26 mouse cellular contexts compared by ENCODE assay signal in genomic region chr14:32507216-32507615, GRCm38 (mm10). TPM values are rescaled to one million over a fixed set of nuclear protein-coding genes. Genes with fewer than 3 reads are reported as not detected.
A peak's percentile ranks its signal among the peaks of the same experiment; 100 is the strongest.
DNase-seq lines count a peak whose midpoint lies in the region; ATAC-seq lines count a peak whose summit lies in the region.
"Had no signal": no experiment of that assay in that cellular context is flagged by ENCODE, and none has a peak within 500 bp of the region (broad histone marks: within the 10 kb centered on the region; RNA-seq: fewer than 3 reads in every experiment).

No protein-coding gene starts in this region.

- intact Hi-C loops in left cerebral cortex, postnatal 14 days (cut with DNase I), result no loop called here

- H3K9ac ChIP-seq in midbrain, embryonic 13.5 days (replicated peaks), result no peak overlapping the region
- H3K9ac ChIP-seq: hindbrain, embryonic 12.5 days had no signal

- no peaks in the 10 kb centered on the region for H3K4me1 ChIP-seq in midbrain, embryonic 13.5 days (replicated peaks)
- H3K4me1 ChIP-seq: embryonic facial prominence, embryonic 10.5 days; heart, embryonic 10.5 days; hindbrain, embryonic 12.5 days had no signal

- H3K4me2 ChIP-seq in midbrain, embryonic 13.5 days (replicated peaks), result no peak overlapping the region
- H3K4me2 ChIP-seq: hindbrain, embryonic 12.5 days had no signal

- H3K36me3 ChIP-seq in midbrain, embryonic 13.5 days, result no peaks in the 10 kb centered on the region
- H3K36me3 ChIP-seq: embryonic facial prominence, embryonic 10.5 days; heart, embryonic 10.5 days; hindbrain, embryonic 12.5 days had no signal

- 84% methylated on average over 4 of the region's 4 CpGs for WGBS in midbrain, embryonic 13.5 days

- H3K4me3 ChIP-seq in midbrain, embryonic 13.5 days (replicated peaks), result no peak overlapping the region
- H3K4me3 ChIP-seq: embryonic facial prominence, embryonic 10.5 days; heart, embryonic 10.5 days; hindbrain, embryonic 12.5 days had no signal

- no peaks in the 10 kb centered on the region for H3K9me3 ChIP-seq in midbrain, embryonic 13.5 days
- H3K9me3 ChIP-seq: embryonic facial prominence, embryonic 10.5 days; heart, embryonic 10.5 days; hindbrain, embryonic 12.5 days had no signal

- no peak overlapping the region for H3K27ac ChIP-seq in midbrain, embryonic 13.5 days
- H3K27ac ChIP-seq: embryonic facial prominence, embryonic 10.5 days; heart, embryonic 10.5 days; hindbrain, embryonic 12.5 days had no signal

- H3K27me3 ChIP-seq in midbrain, embryonic 13.5 days, result no peaks in the 10 kb centered on the region
- H3K27me3 ChIP-seq: hindbrain, embryonic 12.5 days had no signal

- DNase-seq in adrenal gland, adult 2 months, result peak; percentile 39
- no peak for DNase-seq in adrenal gland, postnatal 4 days (ENCODE audit: low spot score in 2 of 2)
- DNase-seq in ES-CJ7 (ENCODE audit: low read depth, low spot score) (peak; percentile 14), R1 (ENCODE audit: low read depth, low spot score) (peak; percentile 45)
- peak; percentile 33 to 48 for DNase-seq in adrenal gland, postnatal 36 days
- no peak for DNase-seq in left cerebral cortex, postnatal 14 days (ENCODE audit: low spot score in 2 of 2)
- no peak for DNase-seq in cerebellum, adult 9-10 months
- DNase-seq: cerebellum, adult 18-20 months; cerebellum, postnatal 10 days; gastrocnemius, postnatal 10 days; heart, adult 18-20 months; heart, postnatal 10 days; heart, postnatal 4 days had no signal

- ATAC-seq in midbrain, embryonic 13.5 days, result no peak
- ATAC-seq: activated CD4-positive, CD25-positive, alpha-beta regulatory T cell, adult 4 months; forebrain, embryonic 14.5 days; hindbrain, embryonic 16.5 days; inflammation-experienced regulatory T-cells, adult 6 months; intestine, postnatal 0 days had no signal

RNA-seq across cellular contexts. Expression of gene Ercc6, which starts 6.1 kb away (rescaled TPM):
- 10 to 100 TPM in 1 of 2 experiments, 1 to 10 TPM in 1; 9.0 to 11.9 TPM for total RNA-seq in adrenal gland, adult 2 months (2021)
- polyA plus RNA-seq in adrenal gland, adult 2 months (2012; rRNA removed), result 1.8 and 1.9 TPM in 2 replicates
- total RNA-seq in adrenal gland, postnatal 4 days (2021), result 10 to 100 TPM; 12.1 to 13.0 TPM
- total RNA-seq in adrenal gland, postnatal 36 days (2021), result 10 to 100 TPM; 11.8 to 18.6 TPM
- 10 to 100 TPM; 17.6 to 22.6 TPM for total RNA-seq in left cerebral cortex, postnatal 14 days (2021)
- 32.4 and 33.8 TPM in 2 replicates for polyA plus RNA-seq in midbrain, embryonic 13.5 days (2015; fragmentation: Nextera tagmentation; extraction: Ambion mirVana)

RNA-seq across cellular contexts. Expression of gene Chat, which starts 41.4 kb away (rescaled TPM):
- total RNA-seq in adrenal gland, adult 2 months (2021), result not detected
- not detected in 2 replicates for polyA plus RNA-seq in adrenal gland, adult 2 months (2012; rRNA removed)
- under 1 TPM in 1 of 2 experiments, not detected in 1; 0.34 TPM for total RNA-seq in adrenal gland, postnatal 4 days (2021)
- not detected for total RNA-seq in adrenal gland, postnatal 36 days (2021)
- 1 to 10 TPM; 1.1 to 1.2 TPM for total RNA-seq in left cerebral cortex, postnatal 14 days (2021)
- 0.40 and 0.44 TPM in 2 replicates for polyA plus RNA-seq in midbrain, embryonic 13.5 days (2015; fragmentation: Nextera tagmentation; extraction: Ambion mirVana)
- total RNA-seq: gastrocnemius, postnatal 10 days; gastrocnemius, postnatal 4 days; heart, adult 18-20 months; heart, postnatal 10 days; heart, postnatal 4 days had no signal
- polyA plus RNA-seq: activated CD4-positive, CD25-positive, alpha-beta regulatory T cell, adult 4 months; C2C12; embryonic facial prominence, embryonic 14.5 days; forebrain, embryonic 14.5 days; heart, embryonic 14.5 days; inflammation-experienced regulatory T-cells, adult 6 months had no signal

RNA-seq across cellular contexts. Expression of gene Slc18a3, which starts 42.6 kb away (rescaled TPM):
- not detected for total RNA-seq in adrenal gland, adult 2 months (2021)
- 0.06 and 0.08 TPM in 2 replicates for polyA plus RNA-seq in adrenal gland, adult 2 months (2012; rRNA removed)
- total RNA-seq in adrenal gland, postnatal 4 days (2021), result under 1 TPM; 0.34 to 0.36 TPM
- not detected for total RNA-seq in adrenal gland, postnatal 36 days (2021)
- total RNA-seq in left cerebral cortex, postnatal 14 days (2021), result 1 to 10 TPM; 2.1 to 2.5 TPM
- polyA plus RNA-seq in midbrain, embryonic 13.5 days (2015; fragmentation: Nextera tagmentation; extraction: Ambion mirVana), result 1.4 and 1.5 TPM in 2 replicates
- total RNA-seq: gastrocnemius, postnatal 10 days; gastrocnemius, postnatal 4 days; heart, adult 18-20 months; heart, postnatal 10 days had no signal
- polyA plus RNA-seq: activated CD4-positive, CD25-positive, alpha-beta regulatory T cell, adult 4 months; C2C12; inflammation-experienced regulatory T-cells, adult 6 months had no signal

Comparison
In these comparisons a context has a peak if more than half of its experiments do, and no peak if none do; other contexts are left out.
1. DNase-seq: peak in adrenal gland, adult 2 months (single experiment), ES-CJ7 (single experiment), R1 (single experiment) and adrenal gland, postnatal 36 days (2 of 2); none in adrenal gland, postnatal 4 days (0 of 2), left cerebral cortex, postnatal 14 days (0 of 2) and cerebellum, adult 9-10 months (single experiment).